Mouse (Mus musculus): ENCODE results near the gene Tgfbr2.

DNA sequence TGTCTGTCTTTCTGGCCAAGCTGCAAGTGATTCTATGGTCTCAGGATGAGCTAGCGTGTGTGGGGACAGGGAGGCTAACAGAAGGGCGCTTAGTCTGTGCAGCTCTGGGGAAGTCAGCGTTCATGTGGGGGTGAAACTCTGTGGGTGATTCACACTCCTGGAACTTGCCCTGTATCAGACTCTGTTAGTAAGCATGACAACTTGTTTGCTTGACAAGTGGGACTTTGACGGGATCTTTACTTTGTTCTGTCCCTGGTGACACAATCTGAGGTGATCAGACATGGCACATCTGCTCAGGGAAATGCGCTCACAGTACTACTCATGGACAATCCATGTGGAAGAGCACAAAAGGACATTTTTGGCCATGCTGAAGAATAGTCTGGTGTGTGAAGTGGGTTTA lies 87.9 kb downstream of the Tgfbr2 start:
- TF ChIP-seq CTCF (IDR thresholded peaks at IDR 0.05; ENCODE audit: borderline replicate concordance, insufficient read depth, low read depth, low read length) (no peak), POLR2A (IDR thresholded peaks at IDR 0.05; ENCODE audit: borderline replicate concordance, insufficient read depth, low read length) (no peak)

Data from cerebellum, adult 2 months (tissue).